Mouse (Mus musculus) megakaryocyte, embryonic 14.5 days (primary cell): ENCODE results near the gene Zc3h10.

Experiments
- FLI1 ChIP-seq: IDR thresholded peaks from 2 replicates; pipeline ENCODE4 v1.6.1; 2012; ENCODE audit warnings: low read length, inconsistent platforms, mixed read lengths
- GATA1 ChIP-seq: IDR thresholded peaks from 3 replicates; pipeline ENCODE4 v1.6.1; 2012; ENCODE audit warnings: mixed read lengths, low read length, inconsistent platforms, borderline replicate concordance

- no peak for TF ChIP-seq GATA1
- no peak for TF ChIP-seq FLI1
These were observed 9.4 kb upstream of the Zc3h10 start for GRCm38 (mm10) chr10:128556963-128557362.
